Mouse (Mus musculus) thymus, adult 2 months (tissue): ENCODE measurements around the gene Il1f5.

ENCODE experiments used
- CTCF ChIP-seq: fragments of 200-500 bp; IDR thresholded peaks from 2 replicates; pipeline ENCODE4 v1.5.1; 2012; ENCODE audit warnings: mild to moderate bottlenecking, control low read depth, low read length, moderate library complexity, borderline replicate concordance; ENCODE audit not compliant: control insufficient read depth, poor library complexity, insufficient read depth; ENCODE audit errors: extremely low read depth
- POLR2A ChIP-seq: fragments of 200-500 bp; IDR thresholded peaks from 2 replicates; pipeline ENCODE4 v1.6.1; 2012; ENCODE audit warnings: mild to moderate bottlenecking, low read length, control low read depth, moderate library complexity; ENCODE audit not compliant: control insufficient read depth, poor library complexity, insufficient read depth; ENCODE audit errors: extremely low read depth

DNA sequence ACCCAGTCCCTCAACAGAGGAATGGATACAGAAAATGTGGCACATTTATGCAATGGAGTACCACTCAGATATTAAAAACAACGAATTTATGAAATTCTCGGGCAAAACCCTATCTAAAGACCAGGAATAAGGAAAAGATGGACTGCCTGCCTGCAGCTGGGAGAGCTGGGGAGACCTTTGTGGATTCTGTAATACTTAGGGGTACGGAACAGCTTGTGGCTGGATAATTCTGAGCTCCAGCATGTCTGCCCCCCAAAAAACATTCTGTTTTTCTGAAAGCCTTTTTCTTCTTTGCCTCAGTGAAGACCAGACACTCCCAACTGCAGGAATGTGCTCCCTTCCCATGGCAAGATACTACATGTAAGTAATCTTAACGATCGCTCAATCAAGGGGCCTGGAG, 14.1 kb downstream of the Il1f5 start, which contains the start of gene Il1f10:
- TF ChIP-seq CTCF (no peak), POLR2A (no peak)
